Mouse (Mus musculus): ENCODE measurements at regions not wholly inside any gene's neighbourhood (a gene's known extent, or its start where the extent isn't known, plus 50 kb on each side); places are given as distances from the start of the nearest gene placed in this dataset.

GRCm38 (mm10) chr8:115825899-115826502 lies 118.4 kb upstream of the Maf start:
- no peak for DNase-seq (ENCODE audit: extremely low spot score)

- no peak for DNase-seq (ENCODE audit: extremely low spot score)
These were observed 116.8 kb upstream of the Maf start for GRCm38 (mm10) chr8:115824478-115824785.

DNA sequence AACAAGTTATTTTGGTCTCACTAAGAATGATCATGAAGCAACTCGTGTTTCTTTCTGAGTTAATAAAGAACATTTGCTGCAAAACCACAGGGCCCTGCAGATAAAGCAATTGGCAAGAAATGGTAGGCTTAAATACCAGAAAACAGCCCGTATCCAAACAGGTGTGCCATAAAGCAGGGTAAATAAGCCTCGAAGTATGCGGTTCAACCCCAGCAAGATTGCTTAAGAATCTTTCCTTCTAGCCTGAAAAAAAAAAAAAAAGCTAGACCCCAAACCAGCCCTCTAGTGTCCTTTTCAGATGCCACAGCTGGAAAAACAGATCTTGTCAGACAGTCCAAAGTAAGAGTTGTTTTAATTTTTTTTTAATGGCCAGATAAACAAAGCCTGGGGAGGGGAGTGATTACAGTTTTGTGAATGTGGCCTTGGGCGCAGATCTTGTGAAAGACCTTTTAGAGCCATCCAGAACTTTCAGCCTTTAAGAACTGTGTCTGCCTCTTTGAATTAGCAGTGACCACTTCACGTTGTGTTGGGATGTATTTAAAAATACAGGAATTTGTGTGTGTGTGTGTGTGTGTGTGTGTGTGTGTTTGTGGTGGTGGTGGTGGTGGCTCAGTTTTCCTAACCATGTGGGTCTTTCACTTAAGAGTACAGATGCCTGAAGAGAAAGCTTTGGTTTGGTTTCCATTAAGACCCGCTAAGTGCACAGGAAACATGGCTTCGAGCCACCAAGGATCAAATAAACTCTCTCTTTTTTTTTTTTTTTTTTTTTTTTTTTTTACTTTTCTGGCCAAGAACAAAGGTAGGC lies 116.3 kb upstream of the Maf start:
- peak; percentile 6 for DNase-seq (ENCODE audit: extremely low spot score)

DNA sequence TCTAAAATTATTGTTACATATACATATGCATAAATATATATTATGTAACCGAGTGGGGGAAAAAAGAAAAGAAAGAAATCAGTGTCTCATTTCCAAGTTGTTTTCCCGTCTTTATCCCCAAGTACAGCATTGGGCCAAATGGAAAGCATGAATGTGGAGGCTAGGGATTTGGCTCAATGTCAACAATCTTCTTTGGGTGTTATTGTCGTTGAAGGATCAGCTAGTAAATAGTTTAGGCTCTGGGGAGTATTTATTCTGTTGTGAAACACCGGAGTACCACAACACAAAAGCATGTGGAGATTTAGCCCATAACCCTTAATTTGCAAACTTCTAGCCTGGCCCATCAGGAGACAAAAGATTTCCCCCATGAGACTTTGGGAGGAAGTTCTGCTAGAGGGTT lies 105.8 kb upstream of the Maf start:
- no peak for DNase-seq (ENCODE audit: extremely low spot score)

DNA sequence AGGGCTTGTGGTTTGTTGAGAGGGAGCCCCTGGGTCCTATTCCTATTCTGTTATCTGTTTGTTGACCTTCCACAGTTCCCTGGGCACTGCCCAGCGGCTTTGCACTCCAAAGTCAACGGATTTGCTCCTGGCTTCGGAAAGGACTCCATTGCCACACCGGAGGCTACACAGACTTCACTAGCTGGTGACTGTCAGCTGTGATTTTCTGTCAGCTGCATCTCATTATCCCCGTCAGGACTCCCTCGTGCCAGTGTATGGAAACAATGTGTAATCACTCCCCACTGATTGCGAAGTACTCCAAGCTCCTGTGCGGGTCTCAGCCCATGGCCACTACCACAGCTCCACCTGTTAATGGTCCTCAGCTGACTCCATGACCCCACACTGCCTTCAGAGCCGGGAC lies 99.0 kb upstream of the Maf start:
- DNase-seq (ENCODE audit: extremely low spot score), result peak; percentile 4

- DNase-seq (ENCODE audit: extremely low spot score), result no peak
These were observed 98.5 kb upstream of the Maf start for GRCm38 (mm10) chr8:115806139-115806538.

DNA sequence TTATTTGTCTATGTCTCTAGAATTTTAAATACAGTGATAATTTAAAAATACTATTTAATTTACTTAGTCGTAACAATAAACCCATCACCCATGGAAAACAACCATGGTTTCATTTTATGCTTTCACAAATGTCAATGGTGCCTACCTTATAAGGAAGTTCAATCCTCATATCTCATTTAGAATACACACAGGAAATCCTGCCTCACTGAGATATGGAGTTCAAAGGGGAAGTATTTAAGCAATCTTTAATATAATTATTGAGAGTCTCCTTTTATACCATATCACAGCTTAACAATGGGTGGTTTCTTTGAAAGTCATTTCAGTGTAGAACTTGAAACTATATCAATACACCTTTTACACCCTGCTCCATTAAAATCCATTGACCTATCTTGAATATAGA lies 86.0 kb upstream of the Maf start:
- DNase-seq (ENCODE audit: extremely low spot score), result no peak

- no peak for DNase-seq (ENCODE audit: extremely low spot score)
These were observed 80.8 kb upstream of the Maf start for GRCm38 (mm10) chr8:115788421-115788820.

DNA sequence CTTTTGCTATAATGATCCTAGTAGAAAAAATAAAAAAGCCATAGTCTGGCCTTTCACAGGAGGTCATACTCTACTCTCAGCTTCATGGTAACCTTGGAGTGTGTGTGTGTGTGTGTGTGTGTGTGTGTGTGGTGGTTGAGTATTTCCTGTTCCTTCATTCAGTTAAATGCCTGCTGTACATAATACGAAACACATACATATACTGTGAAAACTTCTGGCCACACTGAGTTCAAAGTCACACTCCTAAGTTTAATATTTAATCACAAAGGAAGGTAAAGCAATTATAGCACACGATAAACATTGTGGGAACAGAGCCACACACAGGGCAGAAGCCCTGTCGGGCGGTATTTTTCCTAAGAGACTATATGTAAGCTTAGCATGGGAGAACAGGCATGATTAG lies 78.6 kb upstream of the Maf start:
- no peak for DNase-seq (ENCODE audit: extremely low spot score)

DNA sequence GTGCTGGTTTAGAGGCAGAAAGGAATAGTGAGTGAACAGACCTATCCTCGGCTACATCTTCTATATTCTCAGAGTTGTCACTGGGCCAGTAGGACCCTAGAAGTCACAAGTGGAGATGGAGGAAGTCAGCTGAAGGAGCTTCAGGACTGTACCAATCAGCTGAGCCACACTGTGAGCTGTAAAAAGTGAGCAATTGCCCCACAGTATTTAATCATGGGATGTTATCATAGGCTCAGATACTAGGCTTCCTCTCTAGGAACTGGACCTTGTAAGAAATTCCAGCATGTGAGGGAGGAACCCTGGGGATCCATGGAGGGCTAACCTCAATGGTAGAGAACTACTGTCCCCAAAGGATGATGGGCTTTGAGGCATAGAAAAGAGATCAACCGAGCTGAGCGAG lies 78.2 kb upstream of the Maf start:
- DNase-seq (ENCODE audit: extremely low spot score), result no peak

GRCm38 (mm10) chr8:115783364-115783763 lies 75.8 kb upstream of the Maf start:
- no peak for DNase-seq (ENCODE audit: extremely low spot score)

GRCm38 (mm10) chr8:115778433-115778832 lies 70.8 kb upstream of the Maf start:
- no peak for DNase-seq (ENCODE audit: extremely low spot score)

DNA sequence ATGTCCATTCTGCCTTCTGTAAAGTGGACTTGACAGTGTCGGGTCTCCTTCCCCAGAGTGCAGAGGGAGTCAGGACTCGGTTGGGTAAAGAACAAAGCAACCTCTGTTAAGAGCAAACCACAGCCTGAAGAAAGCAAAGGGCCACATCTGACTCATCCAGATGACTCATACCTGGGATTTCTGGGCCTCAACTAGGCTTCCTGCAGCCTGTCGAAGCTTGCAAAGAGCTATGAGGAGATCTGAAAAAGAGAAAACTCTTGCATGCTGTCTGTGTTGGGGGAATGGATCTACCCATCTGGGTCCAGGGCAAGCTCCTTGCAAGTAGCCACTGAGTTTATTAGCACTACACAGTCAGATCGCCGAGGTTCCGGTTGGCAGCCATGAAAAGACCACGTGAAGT lies 63.5 kb upstream of the Maf start:
- no peak for DNase-seq (ENCODE audit: extremely low spot score)

- DNase-seq (ENCODE audit: extremely low spot score), result no peak
These were observed 61.0 kb upstream of the Maf start for GRCm38 (mm10) chr8:115768631-115769030.

- DNase-seq (ENCODE audit: extremely low spot score), result peak; percentile 40
These were observed 58.8 kb upstream of the Maf start for GRCm38 (mm10) chr8:115766218-115766898.

DNA sequence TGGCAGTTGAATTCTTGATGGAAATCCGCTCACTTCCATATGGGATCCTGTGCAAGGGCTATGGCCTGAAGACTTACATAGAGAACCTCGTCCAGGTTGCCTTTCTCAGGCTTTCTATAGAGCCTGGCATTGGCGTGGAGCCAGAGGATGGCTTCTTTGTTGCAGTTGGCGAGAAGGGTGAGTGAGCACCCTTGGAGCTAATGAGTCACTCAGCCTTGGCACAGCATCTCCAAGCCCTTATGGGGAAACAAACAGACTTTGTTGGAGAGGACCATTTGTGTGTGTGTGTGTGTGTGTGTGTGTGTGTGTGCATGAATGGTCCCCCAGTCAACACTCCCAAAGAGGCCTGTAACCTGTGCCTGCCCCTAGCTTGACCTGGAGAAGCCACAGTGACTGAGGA lies 57.0 kb upstream of the Maf start:
- no peak for DNase-seq (ENCODE audit: extremely low spot score)

DNA sequence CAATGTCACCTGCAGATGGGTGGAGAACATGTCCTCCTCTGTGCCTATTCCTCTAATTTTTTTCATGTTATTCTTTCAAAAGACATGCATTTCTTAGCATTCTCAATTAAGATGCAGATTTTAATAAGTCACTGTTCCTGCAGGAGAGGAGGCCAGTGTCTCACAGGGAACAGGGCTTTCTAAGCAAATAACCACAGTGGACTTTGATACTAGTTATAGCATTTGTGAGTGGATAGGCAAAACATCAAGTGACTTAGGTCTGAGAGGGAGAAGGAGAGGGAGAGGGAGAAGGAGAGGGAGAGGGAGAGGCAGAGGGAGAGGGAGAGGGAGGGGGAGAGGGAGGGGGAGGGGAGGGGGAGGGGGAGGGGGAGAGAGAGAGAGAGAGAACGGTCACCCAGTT lies 50.4 kb upstream of the Maf start:
- DNase-seq (ENCODE audit: extremely low spot score), result no peak

All from embryo, embryonic 9.5 days (tissue).